Mouse (Mus musculus) embryonic fibroblast, embryonic 13.5 days (primary cell): ENCODE results near the gene Cyp2c37. TPM values are rescaled to one million over a fixed set of nuclear protein-coding genes. Genes with fewer than 3 reads are reported as not detected.
"Not testable (repeated sequence)": the region's sequence is repeated elsewhere in the genome, so short reads cannot be mapped to it uniquely, and the experiment has no call there.

Experiments
- H3K27ac ChIP-seq: 2 replicates; pipeline ENCODE4 v1.5.1; 2012; ENCODE audit warnings: low read length, control low read depth, inconsistent platforms; ENCODE audit not compliant: insufficient read depth
- H3K4me1 ChIP-seq: 2 replicates; pipeline ENCODE4 v1.6.1; 2011; ENCODE audit warnings: low read length; ENCODE audit not compliant: control insufficient read depth, insufficient read depth
- H3K4me3 ChIP-seq: 2 replicates; pipeline ENCODE4 v1.5.1; 2011; ENCODE audit warnings: mild to moderate bottlenecking, control low read depth, low read length; ENCODE audit not compliant: insufficient read depth
- CTCF ChIP-seq: IDR thresholded peaks from 2 replicates; pipeline ENCODE4 v1.5.1; 2011; ENCODE audit warnings: mild to moderate bottlenecking, control low read depth, low read length, moderate library complexity, borderline replicate concordance; ENCODE audit not compliant: insufficient read depth
- POLR2A ChIP-seq: IDR thresholded peaks from 2 replicates; pipeline ENCODE4 v1.6.1; 2011; ENCODE audit warnings: low read depth, mild to moderate bottlenecking, control low read depth, low read length, moderate library complexity
- polyA plus RNA-seq: library from polyadenylated mRNA; stranded (reverse); fragments of >200 nt; gene quantifications from 2 replicates; pipeline ENCODE4 v1.2.4, GENCODE M21; 2011; ENCODE audit warnings: low read depth; ENCODE audit not compliant: missing spikeins, insufficient read length

Gene Cyp2c37
- not detected in 2 replicates for polyA plus RNA-seq

GRCm38 (mm10) chr19:39992140-39992539 lies at the start of gene Cyp2c37:
Gene Cyp2c37 (plus strand): TSS chr19:39992424.
- H3K4me3 ChIP-seq, H3K27ac ChIP-seq, H3K4me1 ChIP-seq: not testable (repeated sequence)

GRCm38 (mm10) chr19:39960861-39961260 lies 31.4 kb upstream of the Cyp2c37 start:
- H3K4me1 ChIP-seq, H3K27ac ChIP-seq, H3K4me3 ChIP-seq: not testable (repeated sequence)

- not testable (repeated sequence) for H3K27ac ChIP-seq, H3K4me1 ChIP-seq, H3K4me3 ChIP-seq
Measured at GRCm38 (mm10) chr19:39971096-39971495, 21.1 kb upstream of the Cyp2c37 start.

DNA sequence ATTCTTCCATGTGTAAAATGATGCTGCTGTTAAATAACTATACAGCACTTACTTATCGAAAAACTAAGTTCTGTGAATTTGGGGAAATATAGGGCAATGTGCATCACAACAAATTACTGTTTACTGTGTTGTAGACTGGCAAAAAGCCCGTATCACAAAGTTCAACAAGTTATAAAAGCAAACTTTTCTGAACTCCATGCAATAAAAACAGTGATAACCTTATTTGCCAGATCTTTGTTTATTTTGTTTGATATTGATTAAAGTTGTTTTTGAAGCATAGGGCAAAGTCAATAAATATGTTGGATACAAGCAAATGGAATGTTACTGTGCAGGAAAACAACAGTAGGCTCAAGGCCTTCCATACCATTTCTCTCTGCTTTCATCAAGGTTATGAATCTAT lies 2.8 kb upstream of the Cyp2c37 start:
- TF ChIP-seq CTCF (no peak), POLR2A (no peak)
- Histone ChIP-seq H3K4me3 (no peak overlapping the region), H3K4me1 (no peaks in the 10 kb centered on the region), H3K27ac (no peak overlapping the region)

Other genes with a start within 250 kb of the Cyp2c37 start
- gene Cyp2c40, start 179.6 kb upstream of the Cyp2c37 start, polyA plus RNA-seq: not detected in 2 replicates
- gene Cyp2c69, start 105.6 kb upstream of the Cyp2c37 start, polyA plus RNA-seq: not detected in 2 replicates
- gene Cyp2c54, start 81.4 kb downstream of the Cyp2c37 start, polyA plus RNA-seq: not detected in 2 replicates
- gene Cyp2c50, start 97.3 kb downstream of the Cyp2c37 start, polyA plus RNA-seq: not detected in 2 replicates
- gene Cyp2c70, start 194.9 kb downstream of the Cyp2c37 start, polyA plus RNA-seq: not detected in 2 replicates